Mouse (Mus musculus) limb, embryonic 14.5 days (tissue): ENCODE measurements at regions not wholly inside any gene's neighbourhood (a gene's known extent, or its start where the extent isn't known, plus 50 kb on each side); places are given as distances from the start of the nearest gene placed in this dataset.

ENCODE experiments used
- ATAC-seq: fragments of 200-750 bp; cut with Nextera tagmentation; 2 replicates; pipeline ENCODE4 v1.8.0; 2017; ENCODE audit warnings: low read depth, moderate number of reproducible peaks, moderate TSS enrichment; ENCODE audit not compliant: low FRiP score
- DNase-seq: peaks from one replicate; pipeline ENCODE4 v3.0.0-alpha.2; 2015; ENCODE audit warnings: low spot score
- H3K27ac ChIP-seq: fragments of 300-500 bp; sonication (generic); replicated peaks from 2 replicates; pipeline ENCODE4 v1.5.1; 2014; ENCODE audit warnings: low read depth, mild to moderate bottlenecking, low read length, moderate library complexity, mixed read lengths
- H3K27me3 ChIP-seq: fragments of 300-500 bp; sonication (generic); 2 replicates; pipeline ENCODE4 v1.6.1; 2014; ENCODE audit warnings: low read length, mixed read lengths; ENCODE audit not compliant: control insufficient read depth, insufficient read depth
- H3K36me3 ChIP-seq: fragments of 300-500 bp; sonication (generic); 2 replicates; pipeline ENCODE4 v1.6.1; 2014; ENCODE audit warnings: mild to moderate bottlenecking, low read length, moderate library complexity, mixed read lengths; ENCODE audit not compliant: control insufficient read depth, insufficient read depth
- H3K4me1 ChIP-seq: fragments of 300-500 bp; sonication (generic); 2 replicates; pipeline ENCODE4 v1.6.1; 2014; ENCODE audit warnings: antibody characterized with exemption, low read length, mixed read lengths; ENCODE audit not compliant: control insufficient read depth, insufficient read depth
- H3K4me2 ChIP-seq: fragments of 300-500 bp; sonication (generic); replicated peaks from 2 replicates; pipeline ENCODE4 v1.6.1; 2014; ENCODE audit warnings: low read depth, mild to moderate bottlenecking, low read length, moderate library complexity; ENCODE audit not compliant: severe bottlenecking
- H3K4me3 ChIP-seq: fragments of 300-500 bp; sonication (generic); replicated peaks from 2 replicates; pipeline ENCODE4 v1.5.1; 2014; ENCODE audit warnings: low read length
- H3K9ac ChIP-seq: fragments of 300-500 bp; sonication (generic); 2 replicates; pipeline ENCODE4 v1.6.1; 2014; ENCODE audit warnings: mild to moderate bottlenecking, low read depth, low read length, moderate library complexity; ENCODE audit not compliant: severe bottlenecking
- H3K9me3 ChIP-seq: fragments of 300-500 bp; sonication (generic); 2 replicates; pipeline ENCODE4 v1.6.1; 2016; ENCODE audit warnings: low read length; ENCODE audit not compliant: control insufficient read depth
- POLR2A ChIP-seq: fragments of 200-500 bp; IDR thresholded peaks from 2 replicates; pipeline ENCODE4 v1.8.0; 2012; ENCODE audit warnings: inconsistent platforms, mild to moderate bottlenecking, moderate library complexity, borderline replicate concordance; ENCODE audit not compliant: insufficient read depth, insufficient read length; ENCODE audit errors: extremely low read depth
- WGBS: fragments of 180-500 bp; shearing (Covaris S2); extraction: QIAGEN DNeasy Blood & Tissue Kit; methylation state at CpG from one replicate; pipeline ENCODE4 v1.1.7; 2014; 5-methylcytosine and 5-hydroxymethylcytosine counted together

DNA sequence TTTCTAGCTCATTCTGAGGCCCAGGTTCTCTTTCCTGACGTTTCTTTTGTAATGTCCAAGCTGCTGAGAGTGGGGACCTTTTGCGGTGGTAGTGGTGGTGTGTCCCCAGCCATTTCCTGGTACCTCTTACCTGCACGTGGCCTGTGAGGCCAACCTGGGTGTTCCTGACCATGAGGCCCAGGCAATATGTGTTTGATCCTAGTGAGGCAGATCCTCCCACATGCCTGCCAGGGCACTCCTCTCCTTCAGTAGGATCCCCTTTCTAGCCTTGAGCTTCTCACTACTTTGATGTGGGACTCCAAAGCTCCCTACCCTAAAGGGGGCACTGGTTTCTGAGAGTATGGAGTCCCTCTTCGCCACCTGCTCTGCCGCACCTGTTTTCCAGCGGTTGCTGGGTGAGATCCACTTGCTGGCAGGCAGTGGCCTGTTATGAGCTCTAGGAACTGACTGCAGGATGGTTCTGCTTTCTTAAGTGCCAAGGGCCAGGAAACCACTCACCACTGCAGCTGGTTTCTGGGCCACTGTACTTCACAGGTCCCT, 90.6 kb downstream of the Asb1 start:
- H3K9ac ChIP-seq, result no peak overlapping the region
- TF ChIP-seq POLR2A, result no peak
- H3K27ac ChIP-seq, result no peak overlapping the region; the same call in 1 of the 2 replicates
- no peak for ATAC-seq
- no peak overlapping the region for H3K4me3 ChIP-seq
- H3K27me3 ChIP-seq, result no peaks in the 10 kb centered on the region
- no peak for DNase-seq
- no peaks in the 10 kb centered on the region for H3K9me3 ChIP-seq
- H3K4me2 ChIP-seq, result no peak overlapping the region
- WGBS, result 67% methylated on average over 6 of the region's 6 CpGs
- H3K4me1 ChIP-seq, result peaks cover 39% of the 10 kb centered on the region
- no peaks in the 10 kb centered on the region for H3K36me3 ChIP-seq

DNA sequence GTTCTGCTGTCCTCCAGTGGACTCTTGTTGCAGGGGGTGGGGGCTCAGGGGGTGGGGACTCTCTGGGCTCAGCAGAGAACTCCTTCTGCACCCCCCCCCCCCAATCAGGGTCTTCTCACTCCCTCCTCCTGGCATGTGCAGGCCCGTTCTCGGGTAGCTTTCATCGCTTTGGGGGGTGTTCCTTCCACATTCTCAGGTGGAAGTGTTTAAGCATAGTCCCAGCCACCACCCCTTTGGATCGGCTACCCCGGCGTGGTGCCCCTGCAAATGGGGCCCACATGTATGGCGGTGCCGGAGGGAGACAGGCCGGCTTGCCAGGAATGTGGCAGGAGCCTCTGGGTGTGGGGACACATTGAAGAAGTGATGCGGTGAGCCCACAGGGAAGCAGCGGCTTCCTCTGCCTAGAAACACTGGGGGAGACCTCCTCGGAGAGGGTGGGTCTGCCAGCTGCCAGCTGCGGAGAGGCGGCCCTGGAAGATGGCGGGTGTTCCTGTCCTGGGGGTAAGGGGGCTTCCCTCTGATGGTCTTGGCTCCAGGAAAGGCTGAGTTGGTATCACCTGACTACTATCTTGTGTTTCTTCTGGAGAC, 92.7 kb downstream of the Asb1 start:
- ATAC-seq (peak; percentile 35; the same call in 1 of the 2 replicates), DNase-seq (peak; percentile 64)
- Histone ChIP-seq H3K4me3 (no peak overlapping the region), H3K27me3 (no peaks in the 10 kb centered on the region), H3K4me1 (peaks cover 39% of the 10 kb centered on the region), H3K27ac (peak overlapping the region; percentile 52; the same call in 1 of the 2 replicates), H3K4me2 (0 out of 2 replicates have a peak overlapping the region, but pooled peaks have one; percentile 13), H3K9me3 (no peaks in the 10 kb centered on the region), H3K9ac (no peak overlapping the region), H3K36me3 (no peaks in the 10 kb centered on the region)
- no peak for TF ChIP-seq POLR2A
- 40% methylated on average over 15 of the region's 15 CpGs for WGBS

DNA sequence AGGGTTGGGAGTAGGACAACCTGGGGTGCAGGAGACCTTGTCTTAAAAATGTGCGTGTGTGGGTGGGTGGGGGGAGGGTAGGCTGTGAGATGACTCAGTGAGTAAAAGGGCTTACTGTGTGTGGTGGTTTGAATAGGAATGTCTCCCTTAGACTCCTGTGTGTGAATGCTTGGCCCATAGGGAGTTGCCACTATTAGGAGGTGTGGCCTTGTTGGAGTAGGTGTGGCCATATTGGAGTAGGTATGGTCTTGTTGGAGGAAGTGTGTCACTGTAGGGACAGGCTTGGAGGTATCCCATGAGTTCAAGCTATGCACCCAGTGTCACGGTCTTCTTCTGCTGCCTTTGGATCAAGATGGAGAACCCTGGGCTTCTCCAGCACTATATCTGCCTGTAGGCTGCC, 96.2 kb downstream of the Asb1 start:
- Histone ChIP-seq H3K4me1 (peaks cover 17% of the 10 kb centered on the region), H3K9ac (no peak overlapping the region), H3K27me3 (no peaks in the 10 kb centered on the region), H3K4me3 (no peak overlapping the region), H3K9me3 (no peaks in the 10 kb centered on the region), H3K36me3 (no peaks in the 10 kb centered on the region), H3K4me2 (no peak overlapping the region), H3K27ac (no peak overlapping the region)
- TF ChIP-seq POLR2A, result no peak
- 98% methylated on average over 2 of the region's 2 CpGs for WGBS
- no peak for ATAC-seq
- no peak for DNase-seq

DNA sequence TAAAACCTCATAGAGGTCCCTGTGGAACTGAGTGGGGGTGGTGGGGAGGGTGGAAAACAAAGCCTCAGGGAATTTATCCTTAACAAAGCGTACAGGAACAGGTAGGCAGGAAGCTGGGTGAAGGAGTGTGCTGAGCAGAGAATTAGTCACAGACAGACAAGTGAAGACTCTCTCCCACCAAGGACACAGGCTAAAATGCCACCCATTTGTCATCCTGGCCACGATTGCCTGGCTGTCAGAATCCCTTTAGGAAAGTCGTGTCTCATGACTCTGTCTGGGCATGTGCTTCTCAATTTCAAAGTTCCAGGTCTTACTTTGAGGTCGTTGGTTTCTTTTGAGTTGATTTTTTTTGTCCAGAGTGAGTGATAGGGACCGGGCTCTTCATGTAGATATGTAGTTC, 100.2 kb downstream of the Asb1 start:
- H3K9ac ChIP-seq, result no peak overlapping the region
- no peak for TF ChIP-seq POLR2A
- no peak overlapping the region for H3K27ac ChIP-seq
- H3K9me3 ChIP-seq, result no peaks in the 10 kb centered on the region
- ATAC-seq, result no peak
- no peak overlapping the region for H3K4me3 ChIP-seq
- DNase-seq, result no peak
- no peak overlapping the region for H3K4me2 ChIP-seq
- WGBS, result 64% methylated on average over 5 of the region's 5 CpGs
- no peaks in the 10 kb centered on the region for H3K27me3 ChIP-seq
- 0 out of 2 replicates have a peak, but pooled peaks cover 2% of the 10 kb centered on the region for H3K4me1 ChIP-seq
- no peaks in the 10 kb centered on the region for H3K36me3 ChIP-seq

DNA sequence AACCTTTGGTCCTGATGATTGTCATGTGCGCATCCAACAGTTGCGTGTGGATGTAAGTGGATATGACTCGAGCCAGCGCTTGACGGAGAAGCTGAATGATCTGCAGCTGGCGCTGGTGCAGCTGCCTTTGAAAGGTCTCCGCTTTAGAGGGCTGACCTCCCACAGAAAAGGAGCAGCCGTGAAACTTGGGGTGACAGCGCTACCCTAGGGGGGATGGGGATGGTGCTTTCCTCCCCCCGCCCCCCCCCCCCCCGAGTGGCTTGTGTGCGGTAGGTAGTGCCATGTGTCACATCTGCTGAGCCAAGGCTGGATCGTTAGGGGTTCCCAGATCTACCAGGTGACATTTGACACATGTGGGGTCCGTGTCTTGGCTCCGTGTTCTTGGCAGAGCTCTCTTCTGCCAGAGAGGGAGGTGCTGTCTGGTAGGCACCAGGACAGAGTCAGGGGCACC, 118.7 kb downstream of the Asb1 start:
- H3K27me3 ChIP-seq, result no peaks in the 10 kb centered on the region
- H3K9me3 ChIP-seq, result no peaks in the 10 kb centered on the region
- ATAC-seq, result peak; percentile 68
- no peaks in the 10 kb centered on the region for H3K36me3 ChIP-seq
- no peak overlapping the region for H3K4me3 ChIP-seq
- H3K9ac ChIP-seq, result no peak overlapping the region
- 74% methylated on average over 12 of the region's 15 CpGs for WGBS
- TF ChIP-seq POLR2A, result no peak
- H3K4me1 ChIP-seq, result 0 out of 2 replicates have a peak, but pooled peaks cover 6% of the 10 kb centered on the region
- H3K4me2 ChIP-seq, result no peak overlapping the region
- no peak overlapping the region for H3K27ac ChIP-seq
- peak; percentile 58 for DNase-seq
